Mouse (Mus musculus) limb, embryonic 14.5 days (tissue): ENCODE measurements at regions not wholly inside any gene's neighbourhood (a gene's known extent, or its start where the extent isn't known, plus 50 kb on each side); places are given as distances from the start of the nearest gene placed in this dataset.

Experiments
- ATAC-seq: fragments of 200-750 bp; cut with Nextera tagmentation; 2 replicates; pipeline ENCODE4 v1.8.0; 2017; ENCODE audit warnings: low read depth, moderate number of reproducible peaks, moderate TSS enrichment; ENCODE audit not compliant: low FRiP score
- DNase-seq: peaks from one replicate; pipeline ENCODE4 v3.0.0-alpha.2; 2015; ENCODE audit warnings: low spot score
- H3K27ac ChIP-seq: fragments of 300-500 bp; sonication (generic); replicated peaks from 2 replicates; pipeline ENCODE4 v1.5.1; 2014; ENCODE audit warnings: low read depth, mild to moderate bottlenecking, low read length, moderate library complexity, mixed read lengths
- H3K27me3 ChIP-seq: fragments of 300-500 bp; sonication (generic); 2 replicates; pipeline ENCODE4 v1.6.1; 2014; ENCODE audit warnings: low read length, mixed read lengths; ENCODE audit not compliant: control insufficient read depth, insufficient read depth
- H3K36me3 ChIP-seq: fragments of 300-500 bp; sonication (generic); 2 replicates; pipeline ENCODE4 v1.6.1; 2014; ENCODE audit warnings: mild to moderate bottlenecking, low read length, moderate library complexity, mixed read lengths; ENCODE audit not compliant: control insufficient read depth, insufficient read depth
- H3K4me1 ChIP-seq: fragments of 300-500 bp; sonication (generic); 2 replicates; pipeline ENCODE4 v1.6.1; 2014; ENCODE audit warnings: antibody characterized with exemption, low read length, mixed read lengths; ENCODE audit not compliant: control insufficient read depth, insufficient read depth
- H3K4me2 ChIP-seq: fragments of 300-500 bp; sonication (generic); replicated peaks from 2 replicates; pipeline ENCODE4 v1.6.1; 2014; ENCODE audit warnings: low read depth, mild to moderate bottlenecking, low read length, moderate library complexity; ENCODE audit not compliant: severe bottlenecking
- H3K4me3 ChIP-seq: fragments of 300-500 bp; sonication (generic); replicated peaks from 2 replicates; pipeline ENCODE4 v1.5.1; 2014; ENCODE audit warnings: low read length
- H3K9ac ChIP-seq: fragments of 300-500 bp; sonication (generic); 2 replicates; pipeline ENCODE4 v1.6.1; 2014; ENCODE audit warnings: mild to moderate bottlenecking, low read depth, low read length, moderate library complexity; ENCODE audit not compliant: severe bottlenecking
- H3K9me3 ChIP-seq: fragments of 300-500 bp; sonication (generic); 2 replicates; pipeline ENCODE4 v1.6.1; 2016; ENCODE audit warnings: low read length; ENCODE audit not compliant: control insufficient read depth
- POLR2A ChIP-seq: fragments of 200-500 bp; IDR thresholded peaks from 2 replicates; pipeline ENCODE4 v1.8.0; 2012; ENCODE audit warnings: inconsistent platforms, mild to moderate bottlenecking, moderate library complexity, borderline replicate concordance; ENCODE audit not compliant: insufficient read depth, insufficient read length; ENCODE audit errors: extremely low read depth
- WGBS: fragments of 180-500 bp; shearing (Covaris S2); extraction: QIAGEN DNeasy Blood & Tissue Kit; methylation state at CpG from one replicate; pipeline ENCODE4 v1.1.7; 2014; 5-methylcytosine and 5-hydroxymethylcytosine counted together

- no peak overlapping the region for H3K27ac ChIP-seq
- WGBS = 57% methylated on average over 1 of the region's 1 CpGs
- no peak for ATAC-seq
- peak; percentile 47 for DNase-seq
- no peak overlapping the region for H3K9ac ChIP-seq
- no peak for TF ChIP-seq POLR2A
- 0 out of 2 replicates have a peak, but pooled peaks cover 4% of the 10 kb centered on the region for H3K4me1 ChIP-seq
- H3K4me3 ChIP-seq = no peak overlapping the region
- no peaks in the 10 kb centered on the region for H3K36me3 ChIP-seq
- no peak overlapping the region for H3K4me2 ChIP-seq
- H3K9me3 ChIP-seq = no peaks in the 10 kb centered on the region
- H3K27me3 ChIP-seq = no peaks in the 10 kb centered on the region
These were observed 646.4 kb upstream of the Slit2 start for GRCm38 (mm10) chr5:47336511-47336910.

DNA sequence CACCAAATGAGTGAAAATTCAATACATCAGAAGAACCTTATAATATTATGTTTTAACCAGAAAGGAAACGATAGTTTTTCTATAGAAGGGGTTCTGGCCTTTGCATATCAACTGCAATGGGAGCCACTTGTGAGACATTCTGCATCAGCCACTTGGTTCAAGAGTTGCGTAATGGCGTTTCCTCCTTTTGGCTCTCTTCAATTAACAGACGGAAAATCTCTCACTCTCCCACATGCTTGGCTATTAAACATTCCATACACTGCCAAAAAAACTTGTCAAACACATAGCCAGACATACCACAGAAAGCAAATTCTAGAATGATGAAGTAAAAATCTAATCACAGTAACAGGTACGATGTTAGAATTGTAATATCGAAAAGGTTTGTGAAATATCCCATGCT lies 643.1 kb upstream of the Slit2 start:
- H3K9me3 ChIP-seq = no peaks in the 10 kb centered on the region
- DNase-seq (peak; percentile 22), ATAC-seq (no peak)
- no peak overlapping the region for H3K4me3 ChIP-seq
- no peaks in the 10 kb centered on the region for H3K27me3 ChIP-seq
- 0 out of 2 replicates have a peak, but pooled peaks cover 4% of the 10 kb centered on the region for H3K4me1 ChIP-seq
- H3K36me3 ChIP-seq = no peaks in the 10 kb centered on the region
- WGBS = 63% methylated on average over 6 of the region's 6 CpGs
- H3K9ac ChIP-seq = no peak overlapping the region
- no peak overlapping the region for H3K4me2 ChIP-seq
- TF ChIP-seq POLR2A = no peak
- H3K27ac ChIP-seq = no peak overlapping the region

- H3K9me3 ChIP-seq = no peaks in the 10 kb centered on the region
- H3K4me1 ChIP-seq = no peaks in the 10 kb centered on the region
- TF ChIP-seq POLR2A = no peak
- ATAC-seq (no peak), DNase-seq (no peak)
- H3K36me3 ChIP-seq = no peaks in the 10 kb centered on the region
- no peak overlapping the region for H3K27ac ChIP-seq
- no peak overlapping the region for H3K4me2 ChIP-seq
- H3K9ac ChIP-seq = no peak overlapping the region
- WGBS = 91% methylated on average over 4 of the region's 4 CpGs
- no peak overlapping the region for H3K4me3 ChIP-seq
- no peaks in the 10 kb centered on the region for H3K27me3 ChIP-seq
These were observed 612.8 kb upstream of the Slit2 start for GRCm38 (mm10) chr5:47370184-47370583.

GRCm38 (mm10) chr5:47385930-47386329 lies 597.0 kb upstream of the Slit2 start:
- WGBS = 67% methylated on average over 1 of the region's 1 CpGs
- Histone ChIP-seq H3K27ac (no peak overlapping the region), H3K4me3 (no peak overlapping the region), H3K36me3 (no peaks in the 10 kb centered on the region), H3K4me1 (no peaks in the 10 kb centered on the region), H3K9me3 (no peaks in the 10 kb centered on the region), H3K9ac (no peak overlapping the region), H3K4me2 (no peak overlapping the region), H3K27me3 (no peaks in the 10 kb centered on the region)
- no peak for DNase-seq
- no peak for TF ChIP-seq POLR2A
- no peak for ATAC-seq

DNA sequence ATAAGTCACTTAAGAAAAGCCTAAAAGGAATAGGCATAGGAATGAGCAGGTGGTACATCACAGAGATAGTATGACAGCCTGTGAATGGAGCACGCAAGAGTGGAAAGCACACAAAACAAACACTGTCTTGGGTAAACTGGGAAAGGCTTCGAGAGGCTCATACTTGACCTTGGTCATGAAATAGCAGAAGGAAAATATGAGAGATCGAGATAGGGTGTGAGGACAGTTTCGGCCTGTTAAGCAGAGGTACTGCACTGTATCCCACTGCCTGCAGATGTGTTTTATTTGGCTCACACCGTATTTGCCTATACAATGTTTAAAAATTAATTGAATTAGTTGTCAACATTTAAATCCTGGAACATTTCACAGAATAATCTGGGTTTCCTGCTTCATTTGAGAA lies 596.2 kb upstream of the Slit2 start:
- no peak for TF ChIP-seq POLR2A
- WGBS = 86% methylated on average over 5 of the region's 5 CpGs
- no peak overlapping the region for H3K4me3 ChIP-seq
- no peaks in the 10 kb centered on the region for H3K27me3 ChIP-seq
- H3K4me1 ChIP-seq = no peaks in the 10 kb centered on the region
- DNase-seq (no peak), ATAC-seq (no peak)
- no peak overlapping the region for H3K9ac ChIP-seq
- H3K9me3 ChIP-seq = no peaks in the 10 kb centered on the region
- H3K27ac ChIP-seq = no peak overlapping the region
- no peak overlapping the region for H3K4me2 ChIP-seq
- H3K36me3 ChIP-seq = no peaks in the 10 kb centered on the region

GRCm38 (mm10) chr5:47390735-47391134 lies 592.2 kb upstream of the Slit2 start:
- WGBS = 76% methylated on average over 2 of the region's 2 CpGs
- no peak for TF ChIP-seq POLR2A
- H3K4me1 ChIP-seq = no peaks in the 10 kb centered on the region
- H3K4me3 ChIP-seq = no peak overlapping the region
- H3K27me3 ChIP-seq = no peaks in the 10 kb centered on the region
- H3K9me3 ChIP-seq = no peaks in the 10 kb centered on the region
- no peak overlapping the region for H3K27ac ChIP-seq
- ATAC-seq = no peak
- DNase-seq = no peak
- no peak overlapping the region for H3K9ac ChIP-seq
- H3K36me3 ChIP-seq = no peaks in the 10 kb centered on the region
- H3K4me2 ChIP-seq = no peak overlapping the region
